Mouse (Mus musculus) liver, embryonic 11.5 days (tissue): ENCODE measurements around the gene Rab1a. TPM values are rescaled to one million over a fixed set of nuclear protein-coding genes. Genes with fewer than 3 reads are reported as not detected.
"Not testable (repeated sequence)": the region's sequence is repeated elsewhere in the genome, so short reads cannot be mapped to it uniquely, and the experiment has no call there.

Source experiments
- ATAC-seq: fragments of 200-750 bp; cut with Nextera tagmentation; replicated peaks from 2 replicates; pipeline ENCODE4 v1.8.0; 2017; ENCODE audit warnings: moderate number of reproducible peaks, mild to moderate bottlenecking, moderate TSS enrichment, moderate library complexity; ENCODE audit not compliant: low FRiP score
- DNase-seq: peaks from one replicate; pipeline ENCODE4 v3.0.0-alpha.2; 2017; ENCODE audit warnings: low spot score
- H3K27ac ChIP-seq: fragments of 300-500 bp; sonication (generic); 2 replicates; pipeline ENCODE4 v1.5.1; 2014; ENCODE audit warnings: mild to moderate bottlenecking, low read depth, low read length, control low read depth
- H3K27me3 ChIP-seq: fragments of 300-500 bp; sonication (generic); replicated peaks from 2 replicates; pipeline ENCODE4 v1.6.1; 2014; ENCODE audit warnings: low read length, mixed read lengths; ENCODE audit not compliant: control insufficient read depth, insufficient read depth
- H3K36me3 ChIP-seq: fragments of 300-500 bp; sonication (generic); 2 replicates; pipeline ENCODE4 v1.6.1; 2014; ENCODE audit warnings: mild to moderate bottlenecking, low read length, moderate library complexity, mixed read lengths; ENCODE audit not compliant: control insufficient read depth, insufficient read depth
- H3K4me1 ChIP-seq: fragments of 300-500 bp; sonication (generic); replicated peaks from 2 replicates; pipeline ENCODE4 v1.6.1; 2014; ENCODE audit warnings: low read length, mixed read lengths; ENCODE audit not compliant: control insufficient read depth, insufficient read depth
- H3K4me2 ChIP-seq: fragments of 300-500 bp; sonication (generic); 2 replicates; pipeline ENCODE4 v1.6.1; 2014; ENCODE audit warnings: mild to moderate bottlenecking, control low read depth, moderate library complexity
- H3K4me3 ChIP-seq: fragments of 300-500 bp; sonication (generic); 2 replicates; pipeline ENCODE4 v1.5.1; 2014; ENCODE audit warnings: low read depth, low read length, control low read depth
- H3K9ac ChIP-seq: fragments of 300-500 bp; sonication (generic); 2 replicates; pipeline ENCODE4 v1.6.1; 2014; ENCODE audit warnings: low read depth, low read length, control low read depth
- H3K9me3 ChIP-seq: fragments of 300-500 bp; sonication (generic); 2 replicates; pipeline ENCODE4 v1.6.1; 2016; ENCODE audit warnings: low read length, inconsistent platforms, mixed read lengths; ENCODE audit not compliant: control insufficient read depth
- WGBS: fragments of 180-500 bp; shearing (Covaris S2); extraction: QIAGEN DNeasy Blood & Tissue Kit; methylation state at CpG from one replicate; pipeline ENCODE4 v1.1.7; 2014; 5-methylcytosine and 5-hydroxymethylcytosine counted together
- polyA plus RNA-seq: library from polyadenylated mRNA; unstranded; fragments of >200 nt; fragmentation: Nextera tagmentation; extraction: Ambion mirVana; gene quantifications from 2 replicates; pipeline ENCODE4 v1.2.1, GENCODE M21; 2014

The Rab1a gene
- polyA plus RNA-seq, 1 experiment from 2014 or later, result 180 TPM

DNA sequence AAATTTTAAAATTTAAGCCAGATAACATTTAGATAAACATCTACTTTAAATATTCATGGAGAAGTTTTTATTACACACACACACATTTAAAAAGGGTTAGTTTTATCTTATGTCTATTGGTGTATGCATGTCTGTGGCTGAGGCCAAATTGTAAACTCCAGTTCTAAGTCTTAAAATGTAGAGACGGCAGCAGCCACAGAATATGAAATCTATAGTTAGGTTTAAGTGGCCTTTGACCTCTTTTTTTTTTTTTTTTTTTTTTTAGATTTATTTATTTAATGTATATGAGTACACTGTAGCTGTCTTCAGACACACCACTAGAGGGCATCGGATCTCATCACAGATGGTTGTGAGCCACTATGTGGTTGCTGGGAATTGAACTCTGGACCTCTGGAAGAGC lies 6.4 kb downstream of the Rab1a start:
- no peak overlapping the region for H3K27ac ChIP-seq
- no peaks in the 10 kb centered on the region for H3K27me3 ChIP-seq
- H3K4me2 ChIP-seq, result no peak overlapping the region
- 73% methylated on average over 2 of the region's 2 CpGs for WGBS
- H3K9me3 ChIP-seq, result no peaks in the 10 kb centered on the region
- H3K9ac ChIP-seq, result no peak overlapping the region
- ATAC-seq (no peak), DNase-seq (no peak)
- peaks cover 38% of the 10 kb centered on the region for H3K4me1 ChIP-seq
- H3K36me3 ChIP-seq, result no peaks in the 10 kb centered on the region; the same call in 1 of the 2 replicates
- no peak overlapping the region for H3K4me3 ChIP-seq

GRCm38 (mm10) chr11:20211838-20212237 lies 10.6 kb downstream of the Rab1a start:
- Histone ChIP-seq H3K27me3 (no peaks in the 10 kb centered on the region), H3K4me3 (no peak overlapping the region), H3K9ac (no peak overlapping the region), H3K4me1 (peaks cover 5% of the 10 kb centered on the region; the same call in 1 of the 2 replicates), H3K27ac (no peak overlapping the region), H3K9me3 (no peaks in the 10 kb centered on the region), H3K36me3 (peaks cover 4% of the 10 kb centered on the region; the same call in 1 of the 2 replicates), H3K4me2 (no peak overlapping the region)
- no peak for DNase-seq
- WGBS, result 58% methylated on average over 2 of the region's 2 CpGs
- ATAC-seq, result no peak

- Histone ChIP-seq H3K27ac (no peak overlapping the region), H3K9ac (no peak overlapping the region), H3K36me3 (peaks cover 15% of the 10 kb centered on the region), H3K4me3 (no peak overlapping the region), H3K9me3 (no peaks in the 10 kb centered on the region), H3K27me3 (no peaks in the 10 kb centered on the region), H3K4me1 (peaks cover 3% of the 10 kb centered on the region; the same call in 1 of the 2 replicates), H3K4me2 (no peak overlapping the region)
- WGBS, result 89% methylated on average over 1 of the region's 1 CpGs
- ATAC-seq (no peak), DNase-seq (no peak)
Observed at GRCm38 (mm10) chr11:20214779-20215178, 13.5 kb downstream of the Rab1a start.

DNA sequence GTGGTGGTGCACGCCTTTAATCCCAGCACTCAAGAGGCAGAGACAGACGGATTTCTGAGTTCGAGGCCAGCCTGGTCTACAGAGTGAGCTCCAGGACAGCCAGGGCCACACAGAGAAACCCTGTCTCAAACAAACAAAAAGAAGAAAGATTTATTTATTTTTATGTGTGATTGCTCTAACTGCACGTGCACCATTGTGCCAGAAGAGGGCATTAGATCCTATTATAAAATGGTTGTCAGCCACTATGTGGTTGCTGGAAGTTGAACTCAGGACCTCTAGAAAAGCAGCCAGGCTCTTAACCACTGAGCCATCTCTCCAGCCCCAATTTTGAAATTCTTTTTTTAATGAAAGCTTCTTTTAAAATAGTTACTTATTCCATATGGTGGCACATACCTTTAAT lies 15.2 kb downstream of the Rab1a start:
- H3K4me3 ChIP-seq, result no peak overlapping the region
- no peak for DNase-seq
- 83% methylated on average over 4 of the region's 4 CpGs for WGBS

DNA sequence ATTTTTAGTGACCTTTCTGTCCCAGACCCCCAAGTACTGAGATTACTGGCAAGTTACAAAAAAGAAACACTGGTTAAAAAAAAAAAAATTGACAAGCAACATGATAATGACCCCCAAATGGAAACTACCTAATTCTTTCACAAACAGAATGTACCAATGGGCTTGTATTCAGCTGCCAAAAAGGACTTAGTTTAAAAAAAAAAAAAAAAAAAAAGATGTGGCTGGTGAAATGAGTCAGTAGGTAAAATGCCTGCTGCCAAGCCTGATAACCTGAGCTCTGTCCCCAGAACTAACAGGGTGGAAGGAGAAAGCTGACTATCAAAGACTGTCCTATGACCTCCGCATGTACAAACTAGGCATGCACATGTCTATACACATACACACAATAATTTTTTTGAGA lies 16.0 kb downstream of the Rab1a start:
- H3K9ac ChIP-seq, result no peak overlapping the region
- no peak overlapping the region for H3K4me3 ChIP-seq
- ATAC-seq (no peak), DNase-seq (no peak)
- no peaks in the 10 kb centered on the region; the same call in 1 of the 2 replicates for H3K4me1 ChIP-seq
- H3K27ac ChIP-seq, result no peak overlapping the region
- H3K36me3 ChIP-seq, result peaks cover 19% of the 10 kb centered on the region
- no peaks in the 10 kb centered on the region for H3K9me3 ChIP-seq
- no peak overlapping the region for H3K4me2 ChIP-seq
- 91% methylated on average over 1 of the region's 1 CpGs for WGBS
- no peaks in the 10 kb centered on the region for H3K27me3 ChIP-seq

More for the DNA sequence above, 15.2 kb downstream of the Rab1a start:
- H3K4me2 ChIP-seq, result no peak overlapping the region
- no peak overlapping the region for H3K9ac ChIP-seq
- no peak for ATAC-seq
- H3K27me3 ChIP-seq, result no peaks in the 10 kb centered on the region
- no peaks in the 10 kb centered on the region; the same call in 1 of the 2 replicates for H3K4me1 ChIP-seq
- H3K27ac ChIP-seq, result no peak overlapping the region
- peaks cover 19% of the 10 kb centered on the region for H3K36me3 ChIP-seq
- H3K9me3 ChIP-seq, result no peaks in the 10 kb centered on the region

GRCm38 (mm10) chr11:20221671-20222070 lies 20.4 kb downstream of the Rab1a start:
- H3K9ac ChIP-seq, H3K9me3 ChIP-seq, ATAC-seq: not testable (repeated sequence)

GRCm38 (mm10) chr11:20224196-20224595 lies 23.0 kb downstream of the Rab1a start:
- WGBS, result 80% methylated on average over 6 of the region's 6 CpGs

More at GRCm38 (mm10) chr11:20221671-20222070, 20.4 kb downstream of the Rab1a start:
- not testable (repeated sequence) for H3K27ac ChIP-seq, DNase-seq, H3K27me3 ChIP-seq, H3K4me1 ChIP-seq, H3K4me2 ChIP-seq, H3K4me3 ChIP-seq
- peaks cover 31% of the 10 kb centered on the region for H3K36me3 ChIP-seq
- no CpG with 5 or more reads among the region's 1 CpGs for WGBS

GRCm38 (mm10) chr11:20225938-20226337 lies 24.7 kb downstream of the Rab1a start:
- H3K36me3 ChIP-seq, result peaks cover 31% of the 10 kb centered on the region
- 93% methylated on average over 4 of the region's 4 CpGs for WGBS
- ATAC-seq, result no peak
- DNase-seq, result no peak
- H3K4me1 ChIP-seq, result peaks cover 8% of the 10 kb centered on the region
- no peak overlapping the region for H3K9ac ChIP-seq
- H3K27ac ChIP-seq, result no peak overlapping the region
- no peaks in the 10 kb centered on the region for H3K9me3 ChIP-seq
- no peak overlapping the region for H3K4me3 ChIP-seq
- H3K27me3 ChIP-seq, result no peaks in the 10 kb centered on the region
- H3K4me2 ChIP-seq, result no peak overlapping the region

More at GRCm38 (mm10) chr11:20224196-20224595, 23.0 kb downstream of the Rab1a start:
- ATAC-seq (no peak), DNase-seq (no peak)
- no peaks in the 10 kb centered on the region; the same call in 1 of the 2 replicates for H3K4me1 ChIP-seq
- no peak overlapping the region for H3K27ac ChIP-seq
- no peaks in the 10 kb centered on the region for H3K27me3 ChIP-seq
- H3K9ac ChIP-seq, result no peak overlapping the region
- peaks cover 28% of the 10 kb centered on the region for H3K36me3 ChIP-seq
- H3K9me3 ChIP-seq, result no peaks in the 10 kb centered on the region
- H3K4me2 ChIP-seq, result no peak overlapping the region
- no peak overlapping the region for H3K4me3 ChIP-seq

GRCm38 (mm10) chr11:20228666-20229065 lies 27.4 kb downstream of the Rab1a start:
- WGBS, result 80% methylated on average over 5 of the region's 5 CpGs
- H3K4me3 ChIP-seq, result no peak overlapping the region
- H3K36me3 ChIP-seq, result peaks cover 31% of the 10 kb centered on the region
- peaks cover 15% of the 10 kb centered on the region for H3K4me1 ChIP-seq
- no peak overlapping the region for H3K9ac ChIP-seq
- no peaks in the 10 kb centered on the region for H3K9me3 ChIP-seq
- ATAC-seq, result no peak
- no peak for DNase-seq
- no peak overlapping the region for H3K4me2 ChIP-seq
- H3K27me3 ChIP-seq, result no peaks in the 10 kb centered on the region
- no peak overlapping the region for H3K27ac ChIP-seq
